Mouse (Mus musculus) thymus, postnatal 10 days (tissue): ENCODE measurements at regions not wholly inside any gene's neighbourhood (a gene's known extent, or its start where the extent isn't known, plus 50 kb on each side); places are given as distances from the start of the nearest gene placed in this dataset.

Source experiments
- DNase-seq, 2 experiments: peaks; one replicate each; pipeline ENCODE4 v3.0.0; 2021; ENCODE audit warnings: low spot score in 2 of 2

DNA sequence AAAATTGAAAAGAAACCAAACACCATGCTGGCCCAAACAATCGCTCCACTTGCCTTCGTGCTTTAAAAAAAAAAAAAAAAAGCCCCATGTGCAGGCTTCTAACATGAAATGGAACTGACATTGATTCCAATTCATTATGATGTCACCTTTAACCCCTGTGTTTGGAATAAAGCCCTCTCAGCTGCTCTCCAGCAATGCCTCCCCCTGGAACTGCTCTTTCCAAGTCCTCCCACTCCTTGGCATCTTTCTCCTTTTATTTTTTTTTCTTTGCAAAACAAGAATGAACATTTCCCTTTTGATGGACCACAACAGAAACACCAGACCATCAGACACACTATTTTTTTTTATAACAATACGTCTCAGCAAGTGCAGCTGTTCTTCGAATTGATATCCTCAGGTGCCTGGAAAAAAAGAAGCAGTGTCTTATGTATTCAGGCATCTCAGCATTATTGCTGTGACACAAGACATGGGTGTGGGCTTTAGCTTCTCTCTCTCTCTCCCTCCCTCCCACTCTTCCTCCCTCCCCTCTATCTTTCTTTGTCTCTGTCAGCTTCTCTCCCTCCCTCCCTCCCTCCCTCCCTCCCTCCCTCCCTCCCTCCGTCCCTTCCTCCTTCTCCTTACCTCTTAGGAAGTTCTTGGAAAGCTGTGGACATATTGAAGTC lies 152.3 kb upstream of the Pitrm1 start:
- no peak for DNase-seq

DNA sequence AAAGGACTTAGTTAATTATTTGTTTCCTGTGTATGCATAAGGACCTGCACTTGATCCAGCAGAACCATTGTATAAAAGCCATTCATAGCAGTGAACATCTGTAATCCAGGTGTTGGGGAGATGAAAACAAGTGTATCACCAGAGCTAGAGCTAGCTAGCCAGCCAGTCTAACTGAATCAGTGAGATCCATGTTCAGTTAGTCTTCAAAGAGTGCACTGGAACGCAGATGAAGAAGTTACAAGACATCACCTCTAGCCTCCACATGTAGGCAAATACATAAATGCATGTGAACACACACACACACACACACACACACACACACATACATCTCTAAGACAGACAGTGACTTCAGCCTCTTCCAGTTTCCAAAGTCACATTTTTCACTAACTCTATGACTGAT lies 150.3 kb upstream of the Pitrm1 start:
- no peak for DNase-seq

DNA sequence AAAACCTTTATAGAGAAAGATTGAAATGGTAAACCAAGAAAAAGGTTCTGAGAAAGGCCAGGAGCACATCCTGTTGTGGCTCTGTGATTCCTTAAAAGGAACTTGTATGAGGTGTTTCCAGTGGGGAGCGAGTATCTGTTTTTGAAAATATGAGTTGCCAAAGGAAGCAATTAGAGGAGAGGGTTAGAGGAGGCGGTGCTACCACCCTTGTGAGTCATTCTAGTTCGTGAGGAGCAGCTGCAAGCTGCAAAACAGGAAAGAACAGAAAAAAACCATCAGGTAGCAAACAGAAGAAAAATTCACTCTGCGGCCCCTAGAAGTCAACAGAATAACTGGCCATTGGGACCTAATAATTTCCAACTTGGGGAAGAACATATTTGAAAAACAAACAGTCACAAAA lies 116.1 kb upstream of the Pitrm1 start:
- DNase-seq, result no peak

DNA sequence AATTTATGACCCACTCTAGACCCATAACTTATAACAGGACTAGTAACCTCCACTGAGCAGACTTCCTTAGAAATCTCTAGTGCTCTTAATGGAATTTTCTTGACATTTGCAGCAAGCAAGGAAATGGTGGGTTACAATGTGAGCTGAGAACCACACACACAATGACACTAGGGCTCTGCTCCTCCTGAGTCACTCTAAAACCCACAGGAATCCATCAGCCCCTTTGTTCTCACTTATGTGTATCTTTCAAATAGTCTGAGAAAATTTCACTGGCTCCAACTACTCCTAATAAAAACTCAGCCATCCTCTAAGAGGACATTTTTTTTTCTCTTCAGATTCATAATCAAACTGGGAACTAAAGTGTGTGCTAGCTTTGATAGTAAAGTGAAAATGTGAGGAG lies 101.0 kb upstream of the Pitrm1 start:
- no peak for DNase-seq

DNA sequence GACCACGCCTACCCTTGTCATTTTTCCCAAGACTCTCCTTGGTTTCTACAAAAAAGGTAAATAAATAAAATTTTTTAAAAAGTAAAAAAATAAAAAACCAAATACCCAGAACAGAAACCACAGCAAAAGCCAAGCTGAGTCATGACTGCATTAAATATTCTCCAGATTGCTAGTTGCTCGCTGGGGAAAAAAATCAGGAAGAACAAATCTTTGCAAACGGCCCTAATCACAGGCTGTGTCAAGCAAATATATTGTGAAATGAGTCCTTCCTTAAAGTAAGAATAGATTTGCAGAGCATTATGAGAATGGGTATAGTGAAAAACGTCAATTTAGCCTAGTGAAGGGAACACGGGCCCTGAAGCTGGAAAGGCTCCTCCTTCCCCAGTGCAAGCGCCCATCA lies 86.6 kb upstream of the Pitrm1 start:
- DNase-seq, result no peak

DNA sequence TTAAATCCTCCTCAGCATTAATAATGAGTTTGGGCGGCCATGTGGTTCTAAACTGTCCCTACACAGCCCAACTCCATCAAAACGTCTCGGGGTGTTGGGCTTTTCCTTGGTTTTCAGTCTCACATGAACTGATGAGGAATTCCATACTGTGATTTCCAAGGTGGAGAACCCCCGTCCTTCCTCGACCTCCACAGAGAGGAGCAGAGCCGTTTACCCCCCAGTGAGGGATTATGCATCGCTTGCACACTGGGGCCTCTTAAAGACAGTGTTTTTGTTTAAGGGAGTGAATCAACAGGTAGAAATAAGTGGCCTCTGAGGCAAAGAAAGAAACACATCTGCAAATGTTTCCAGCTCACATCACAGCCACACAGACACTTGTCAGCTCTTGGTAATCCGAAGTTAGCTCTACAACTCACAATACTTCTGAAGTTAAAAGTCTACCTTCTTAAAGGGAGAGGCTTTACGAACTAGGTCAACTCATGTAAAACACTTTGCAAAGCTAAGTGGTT lies 82.0 kb upstream of the Pitrm1 start:
- DNase-seq, result no peak

DNA sequence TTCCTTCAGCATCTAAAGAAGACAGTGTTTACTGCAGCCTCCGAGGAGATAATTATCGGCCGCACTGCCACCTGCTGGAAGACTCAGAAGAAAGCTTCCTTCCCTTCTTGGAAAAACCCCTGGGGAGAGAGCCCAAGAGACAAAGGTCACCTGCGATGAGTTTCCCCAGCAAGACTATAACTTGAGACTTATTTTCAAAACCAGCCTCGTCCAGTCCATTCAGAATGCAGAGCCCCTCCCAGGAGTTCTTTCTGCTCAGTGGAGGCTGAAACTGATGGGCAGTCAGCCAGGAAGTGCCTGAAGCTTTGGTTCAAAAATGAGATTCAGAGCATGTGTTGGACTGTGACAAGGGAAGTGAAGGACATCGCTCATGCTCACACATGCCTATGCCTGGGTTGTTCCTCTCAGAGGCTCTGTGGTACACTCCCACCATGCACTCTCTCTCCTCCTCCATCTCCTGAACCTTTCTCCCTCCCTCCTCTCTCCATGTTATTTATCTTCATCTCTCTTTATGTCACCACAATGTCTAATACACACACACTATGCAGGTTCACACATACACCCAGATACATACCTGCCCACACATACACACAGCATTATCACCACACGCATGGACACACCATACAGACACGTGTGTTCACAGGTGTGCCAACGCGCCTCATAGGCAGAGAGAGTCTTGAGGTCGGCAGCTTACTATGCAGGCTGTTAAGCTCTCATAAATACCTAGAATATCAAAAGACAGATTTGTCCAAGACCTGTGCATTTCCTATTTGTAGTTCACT lies 78.3 kb upstream of the Pitrm1 start:
- peak in 1 of 2 experiments; percentile 14 for DNase-seq

DNA sequence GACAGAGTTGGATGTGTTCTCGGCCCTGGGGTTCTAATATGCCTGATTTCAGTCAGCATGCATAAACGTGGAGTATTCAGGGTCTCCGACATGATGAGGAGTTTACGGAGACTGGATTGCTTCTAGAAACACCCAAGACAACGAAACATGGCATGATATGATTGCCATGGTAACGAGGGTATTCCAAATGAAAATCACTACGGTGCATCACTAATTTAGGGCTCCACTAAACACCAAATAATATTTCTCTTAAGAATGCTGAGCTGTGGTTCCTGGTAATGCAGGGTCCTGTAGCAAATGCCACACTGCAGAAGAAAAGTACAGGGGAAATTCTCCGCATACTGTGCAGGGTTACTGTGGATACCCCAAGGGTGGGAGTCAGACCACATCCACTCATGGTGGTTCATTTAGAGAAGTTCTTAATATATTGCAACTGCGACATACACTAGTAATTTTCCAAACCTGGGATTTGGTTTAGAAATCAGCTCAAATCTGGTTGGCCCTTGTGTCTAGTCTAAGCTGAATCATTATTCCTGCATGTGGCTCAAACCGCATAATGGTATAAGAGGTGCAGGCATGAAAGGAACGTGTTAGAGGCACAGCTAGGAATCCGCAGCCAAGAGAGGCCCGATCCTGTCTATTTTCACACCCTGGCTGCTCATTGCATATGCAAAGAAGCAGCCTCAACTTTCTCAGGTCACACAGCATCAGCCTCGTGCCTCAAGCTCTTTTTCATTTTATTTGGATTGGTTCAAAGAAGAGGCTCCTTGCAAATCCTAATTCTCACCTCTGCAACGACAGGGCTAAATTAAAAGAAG lies 77.5 kb upstream of the Pitrm1 start:
- no peak for DNase-seq

DNA sequence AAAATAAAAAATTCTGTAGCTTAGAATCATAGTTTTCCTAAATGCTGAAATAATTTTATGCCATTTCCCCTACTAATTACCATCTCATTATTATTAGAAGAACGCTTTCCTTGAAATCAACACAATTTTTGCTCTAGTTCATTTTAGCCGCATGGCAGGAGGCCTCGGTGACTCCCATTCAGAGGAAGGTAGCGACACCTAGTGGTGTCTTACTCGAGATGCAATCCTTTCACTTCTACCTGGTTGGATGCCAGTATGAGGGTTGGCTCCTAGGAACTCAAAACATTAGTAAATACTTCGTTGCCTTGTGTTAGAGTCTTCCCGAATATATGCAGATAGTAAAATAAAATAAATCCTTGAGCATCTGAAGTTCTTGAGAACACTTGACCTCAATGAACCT lies 76.3 kb upstream of the Pitrm1 start:
- DNase-seq, result peak; percentile 15 to 66

DNA sequence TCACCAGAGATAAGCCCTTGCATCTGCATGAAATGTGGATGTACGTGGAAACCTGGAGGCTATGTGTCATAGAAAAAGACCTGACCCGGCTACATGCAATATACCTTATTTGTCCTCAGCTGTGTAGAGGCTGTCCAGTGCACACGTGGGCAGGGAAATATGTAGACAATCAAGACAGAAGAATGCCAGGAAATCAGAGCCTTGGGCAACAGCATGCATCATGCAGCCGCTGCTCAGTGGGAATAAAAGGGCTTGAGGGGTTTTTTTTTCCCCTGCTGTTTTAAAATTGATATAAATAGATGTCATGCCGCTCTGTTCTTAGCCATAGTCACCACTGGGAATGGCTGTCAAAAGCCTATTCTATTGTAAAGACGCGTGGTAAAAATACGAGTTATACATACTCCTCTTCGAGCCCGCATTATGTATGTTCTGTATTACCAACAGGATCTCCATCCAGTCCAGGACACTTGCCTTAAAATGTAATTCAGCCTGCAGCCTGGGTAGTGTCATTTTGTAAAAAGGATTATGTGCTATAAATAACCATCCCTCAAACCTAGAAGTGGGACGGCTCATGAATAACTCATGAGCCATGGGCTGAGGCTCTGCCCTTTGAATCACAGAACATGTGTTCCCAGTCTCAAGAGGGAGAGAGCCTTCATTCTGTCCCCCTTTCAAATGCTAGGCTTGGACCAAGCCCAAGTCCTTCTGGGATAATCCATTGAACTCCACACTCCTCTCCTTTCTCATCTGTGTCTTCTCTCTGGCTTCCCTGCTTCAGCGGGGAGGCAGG lies 74.4 kb upstream of the Pitrm1 start:
- DNase-seq, result no peak

DNA sequence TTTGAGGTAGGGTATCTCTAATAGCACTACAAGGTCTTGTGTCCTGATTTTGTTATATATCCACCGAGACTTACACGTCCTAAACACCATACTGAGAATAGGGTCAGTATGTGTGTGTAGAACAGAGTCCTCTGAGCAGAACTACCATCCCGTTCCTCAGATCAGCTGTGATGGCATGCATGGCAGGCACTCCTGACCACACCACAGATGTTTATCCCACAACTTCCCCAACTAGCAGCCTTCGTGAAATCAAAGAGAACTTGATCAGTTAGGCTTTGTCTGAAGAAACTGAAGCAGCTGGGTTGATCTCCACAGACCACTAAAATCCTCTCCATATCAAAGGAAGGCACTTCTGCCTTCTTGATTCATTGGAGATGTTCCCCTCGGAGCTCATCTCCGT lies 68.3 kb upstream of the Pitrm1 start:
- DNase-seq, result no peak

DNA sequence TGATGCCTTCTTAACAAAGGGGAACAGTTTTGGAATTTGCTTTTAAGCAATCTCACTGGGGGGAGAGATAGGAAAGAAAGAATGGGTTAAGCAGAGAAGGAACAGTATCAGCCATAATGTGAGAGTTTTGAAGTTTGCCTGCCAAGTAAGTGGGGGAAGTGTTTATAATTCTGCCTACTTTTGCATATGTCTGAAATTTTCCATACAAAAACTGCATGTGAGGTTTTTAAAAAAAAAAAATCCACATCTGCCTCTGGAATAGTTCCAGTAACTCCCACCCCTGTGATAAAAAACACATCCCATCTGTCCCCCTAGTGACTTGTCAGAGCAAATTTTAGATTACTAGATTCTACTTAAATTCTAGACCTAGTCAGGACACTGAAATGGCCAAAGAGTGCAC lies 63.5 kb upstream of the Pitrm1 start:
- no peak for DNase-seq

DNA sequence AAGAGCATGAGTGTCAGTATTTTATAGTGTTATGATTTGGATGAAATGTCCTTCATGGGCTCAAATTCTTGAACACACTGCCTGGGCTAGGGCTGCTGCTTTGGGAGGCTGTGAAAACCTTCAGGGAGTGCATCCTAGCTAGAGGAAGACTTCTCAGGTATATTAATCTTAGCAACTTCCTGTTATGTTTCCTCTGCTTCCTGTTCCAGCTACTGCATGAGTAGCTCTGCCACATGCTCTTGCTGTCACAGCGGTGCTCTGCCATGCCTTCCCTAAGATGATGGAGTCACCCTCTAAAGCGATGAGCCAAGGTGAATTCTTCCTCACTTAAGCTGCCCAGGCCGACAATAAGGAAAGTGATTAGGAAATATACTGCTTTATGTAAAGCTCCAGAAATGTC lies 60.1 kb upstream of the Pitrm1 start:
- DNase-seq, result no peak

DNA sequence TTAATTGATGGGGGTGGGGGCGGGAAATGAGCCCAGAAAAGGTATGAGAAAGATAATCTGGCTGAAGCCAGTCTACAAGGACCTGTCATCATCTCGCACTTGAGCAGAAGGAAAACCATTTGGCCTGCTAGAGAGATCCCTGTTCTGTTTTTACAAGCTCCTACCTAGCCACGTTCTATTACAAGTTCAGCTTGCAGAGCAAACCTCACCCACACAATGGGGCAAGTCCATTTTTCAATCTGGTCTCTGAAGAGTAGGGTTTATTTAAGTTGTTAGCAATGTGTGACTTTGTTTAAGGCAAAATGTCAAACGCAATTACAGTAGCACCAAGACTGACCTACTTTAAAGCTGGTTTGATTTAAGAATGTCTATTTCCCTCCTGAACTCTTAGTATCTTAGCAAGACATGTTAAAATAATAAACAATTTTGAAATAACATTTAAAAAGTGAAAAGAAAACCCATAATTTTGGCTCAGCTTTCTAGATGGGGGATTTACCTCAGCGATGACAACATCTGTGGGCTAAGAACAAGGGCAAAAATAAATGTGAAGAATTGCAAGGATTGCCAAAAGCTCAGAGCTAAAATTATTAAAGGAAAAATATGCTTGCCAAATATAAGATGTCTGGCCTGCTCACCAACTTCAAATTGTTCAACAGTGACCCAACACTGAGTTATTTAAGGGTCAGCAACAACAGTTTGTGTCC lies 54.9 kb upstream of the Pitrm1 start:
- no peak for DNase-seq
